Mouse (Mus musculus): ENCODE measurements around the gene Bad.

DNA sequence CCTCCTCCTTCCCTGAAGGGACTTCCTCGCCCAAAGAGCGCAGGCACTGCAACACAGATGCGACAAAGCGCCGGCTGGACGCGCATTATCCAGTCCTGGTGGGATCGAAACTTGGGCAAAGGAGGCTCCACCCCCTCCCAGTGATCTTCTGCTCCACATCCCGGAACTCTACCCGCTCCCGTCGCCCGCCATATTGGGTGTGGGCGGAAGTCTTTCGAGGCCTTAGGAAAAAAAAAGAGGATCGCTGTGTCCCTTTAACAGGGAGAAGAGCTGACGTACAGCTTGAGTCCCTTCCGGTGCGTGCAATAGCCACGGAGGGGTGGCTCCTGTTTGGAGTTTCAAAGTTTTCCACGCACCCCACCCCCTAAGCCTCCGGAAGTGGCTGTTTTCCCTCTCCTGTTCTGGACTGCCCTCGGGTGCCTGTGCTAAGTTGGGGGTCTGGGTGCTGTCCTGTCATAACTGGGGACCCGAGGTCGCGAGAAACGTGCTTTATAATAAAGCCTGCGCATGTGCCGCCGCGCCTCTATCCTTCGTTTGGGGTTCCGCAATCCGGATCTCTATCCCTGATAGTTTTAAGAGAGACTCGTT, 9.8 kb downstream of the Bad start:
- TF ChIP-seq POLR2A (IDR thresholded peaks at IDR 0.05; ENCODE audit: borderline replicate concordance, extremely low read depth, insufficient read depth, insufficient read length, poor library complexity, severe bottlenecking) (peak; percentile 61; the same call in 1 of the 2 replicates), CTCF (IDR thresholded peaks at IDR 0.05; ENCODE audit: borderline replicate concordance, extremely low read depth, insufficient read depth, insufficient read length) (no peak)

Measured in brain, embryonic 14.5 days (tissue).